Mouse (Mus musculus): ENCODE results near the gene Wnt11. TPM values are rescaled to one million over a fixed set of nuclear protein-coding genes. Genes with fewer than 3 reads are reported as not detected.

Wnt11 gene
- polyA plus RNA-seq, 1 experiment, result 10.1 TPM

- Histone ChIP-seq H3K4me3 (ENCODE audit: insufficient read depth, low read depth, low read length) (no peak overlapping the region), H3K36me3 (ENCODE audit: control insufficient read depth, insufficient read depth, low read length) (no peaks in the 10 kb centered on the region), H3K27ac (ENCODE audit: insufficient read depth, low read depth, low read length) (no peak overlapping the region), H3K27me3 (replicated peaks; ENCODE audit: control insufficient read depth, insufficient read depth, low read length) (no peaks in the 10 kb centered on the region), H3K4me1 (ENCODE audit: control insufficient read depth, insufficient read depth, low read length) (no peaks in the 10 kb centered on the region)
- no peak for TF ChIP-seq POLR2A (IDR thresholded peaks at IDR 0.05; ENCODE audit: low read depth, low read length)
- DNase-seq, result peak; percentile 67
- 78% methylated on average over 3 of the region's 3 CpGs for WGBS
These were observed 28.0 kb upstream of the Wnt11 start for GRCm38 (mm10) chr7:98806961-98807360.

DNA sequence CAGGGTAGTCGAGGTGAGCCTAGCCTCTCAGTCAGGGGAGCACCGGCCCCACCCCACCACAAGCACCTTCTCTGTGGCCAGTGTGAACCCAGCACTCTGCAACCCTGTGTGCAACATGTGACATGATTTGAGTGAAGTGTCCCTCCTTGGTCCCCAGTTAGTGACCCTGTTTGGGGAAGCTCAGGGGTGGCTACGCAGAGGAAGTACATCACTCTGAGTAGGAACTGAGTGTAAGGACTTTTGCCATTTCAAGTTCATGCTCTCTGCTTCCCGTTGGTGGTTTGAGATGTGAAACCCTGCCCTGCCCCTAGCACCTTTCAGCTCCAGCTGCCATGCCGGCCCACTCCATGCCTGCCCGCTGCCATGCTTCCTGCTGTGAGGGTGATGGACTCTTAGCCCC, 25.5 kb upstream of the Wnt11 start:
- H3K4me1 ChIP-seq (ENCODE audit: control insufficient read depth, insufficient read depth, low read length), result no peaks in the 10 kb centered on the region
- H3K36me3 ChIP-seq (ENCODE audit: control insufficient read depth, insufficient read depth, low read length), result no peaks in the 10 kb centered on the region
- no peak for DNase-seq
- 85% methylated on average over 6 of the region's 6 CpGs for WGBS
- H3K4me3 ChIP-seq (ENCODE audit: insufficient read depth, low read depth, low read length), result no peak overlapping the region
- no peak overlapping the region for H3K27ac ChIP-seq (ENCODE audit: insufficient read depth, low read depth, low read length)
- TF ChIP-seq CTCF (conservative IDR thresholded peaks at IDR 0.05; ENCODE audit: insufficient read depth, insufficient read length, low read depth, low read length) (no peak), POLR2A (IDR thresholded peaks at IDR 0.05; ENCODE audit: low read depth, low read length) (no peak)
- H3K27me3 ChIP-seq (replicated peaks; ENCODE audit: control insufficient read depth, insufficient read depth, low read length), result no peaks in the 10 kb centered on the region

- Histone ChIP-seq H3K4me3 (ENCODE audit: insufficient read depth, low read depth, low read length) (no peak overlapping the region), H3K36me3 (ENCODE audit: control insufficient read depth, insufficient read depth, low read length) (no peaks in the 10 kb centered on the region), H3K27me3 (replicated peaks; ENCODE audit: control insufficient read depth, insufficient read depth, low read length) (no peaks in the 10 kb centered on the region), H3K4me1 (ENCODE audit: control insufficient read depth, insufficient read depth, low read length) (no peaks in the 10 kb centered on the region), H3K27ac (ENCODE audit: insufficient read depth, low read depth, low read length) (no peak overlapping the region)
- 80% methylated on average over 2 of the region's 2 CpGs for WGBS
- TF ChIP-seq CTCF (conservative IDR thresholded peaks at IDR 0.05; ENCODE audit: insufficient read depth, insufficient read length, low read depth, low read length), result no peak
- TF ChIP-seq POLR2A (IDR thresholded peaks at IDR 0.05; ENCODE audit: low read depth, low read length), result no peak
- DNase-seq, result no peak
These were observed 24.3 kb upstream of the Wnt11 start for GRCm38 (mm10) chr7:98810619-98811018.

GRCm38 (mm10) chr7:98820501-98820900, 14.4 kb upstream of the Wnt11 start:
- DNase-seq, result no peak
- H3K36me3 ChIP-seq (ENCODE audit: control insufficient read depth, insufficient read depth, low read length), result no peaks in the 10 kb centered on the region
- 95% methylated on average over 1 of the region's 1 CpGs for WGBS
- H3K4me3 ChIP-seq (ENCODE audit: insufficient read depth, low read depth, low read length), result no peak overlapping the region
- H3K27me3 ChIP-seq (replicated peaks; ENCODE audit: control insufficient read depth, insufficient read depth, low read length), result no peaks in the 10 kb centered on the region
- H3K4me1 ChIP-seq (ENCODE audit: control insufficient read depth, insufficient read depth, low read length), result no peaks in the 10 kb centered on the region
- no peak for TF ChIP-seq CTCF (conservative IDR thresholded peaks at IDR 0.05; ENCODE audit: insufficient read depth, insufficient read length, low read depth, low read length)
- no peak for TF ChIP-seq POLR2A (IDR thresholded peaks at IDR 0.05; ENCODE audit: low read depth, low read length)
- H3K27ac ChIP-seq (ENCODE audit: insufficient read depth, low read depth, low read length), result no peak overlapping the region

DNA sequence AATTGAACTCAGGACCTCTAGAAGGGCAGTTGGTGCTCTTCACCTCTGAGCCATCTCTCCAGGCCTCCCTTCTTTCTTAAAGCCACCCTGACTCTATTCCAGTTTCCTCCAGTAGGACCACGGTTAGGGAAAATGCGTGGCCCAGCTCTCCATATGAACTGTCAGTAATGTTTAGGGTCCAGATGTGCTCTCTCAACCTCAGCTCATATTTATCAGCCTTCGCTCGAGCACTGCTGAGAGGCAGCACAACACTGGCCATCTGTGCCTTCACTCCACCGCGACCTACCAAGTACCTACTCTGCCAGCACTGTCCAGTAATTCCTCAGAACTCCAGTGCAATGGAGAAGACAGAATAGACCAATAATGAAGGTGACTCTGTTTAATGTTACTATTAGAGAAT, 12.0 kb upstream of the Wnt11 start:
- TF ChIP-seq CTCF (conservative IDR thresholded peaks at IDR 0.05; ENCODE audit: insufficient read depth, insufficient read length, low read depth, low read length) (no peak), POLR2A (IDR thresholded peaks at IDR 0.05; ENCODE audit: low read depth, low read length) (no peak)
- Histone ChIP-seq H3K36me3 (ENCODE audit: control insufficient read depth, insufficient read depth, low read length) (no peaks in the 10 kb centered on the region), H3K4me3 (ENCODE audit: insufficient read depth, low read depth, low read length) (no peak overlapping the region), H3K27me3 (replicated peaks; ENCODE audit: control insufficient read depth, insufficient read depth, low read length) (no peaks in the 10 kb centered on the region), H3K4me1 (ENCODE audit: control insufficient read depth, insufficient read depth, low read length) (no peaks in the 10 kb centered on the region), H3K27ac (ENCODE audit: insufficient read depth, low read depth, low read length) (no peak overlapping the region)
- DNase-seq, result no peak
- WGBS, result 89% methylated on average over 6 of the region's 6 CpGs

DNA sequence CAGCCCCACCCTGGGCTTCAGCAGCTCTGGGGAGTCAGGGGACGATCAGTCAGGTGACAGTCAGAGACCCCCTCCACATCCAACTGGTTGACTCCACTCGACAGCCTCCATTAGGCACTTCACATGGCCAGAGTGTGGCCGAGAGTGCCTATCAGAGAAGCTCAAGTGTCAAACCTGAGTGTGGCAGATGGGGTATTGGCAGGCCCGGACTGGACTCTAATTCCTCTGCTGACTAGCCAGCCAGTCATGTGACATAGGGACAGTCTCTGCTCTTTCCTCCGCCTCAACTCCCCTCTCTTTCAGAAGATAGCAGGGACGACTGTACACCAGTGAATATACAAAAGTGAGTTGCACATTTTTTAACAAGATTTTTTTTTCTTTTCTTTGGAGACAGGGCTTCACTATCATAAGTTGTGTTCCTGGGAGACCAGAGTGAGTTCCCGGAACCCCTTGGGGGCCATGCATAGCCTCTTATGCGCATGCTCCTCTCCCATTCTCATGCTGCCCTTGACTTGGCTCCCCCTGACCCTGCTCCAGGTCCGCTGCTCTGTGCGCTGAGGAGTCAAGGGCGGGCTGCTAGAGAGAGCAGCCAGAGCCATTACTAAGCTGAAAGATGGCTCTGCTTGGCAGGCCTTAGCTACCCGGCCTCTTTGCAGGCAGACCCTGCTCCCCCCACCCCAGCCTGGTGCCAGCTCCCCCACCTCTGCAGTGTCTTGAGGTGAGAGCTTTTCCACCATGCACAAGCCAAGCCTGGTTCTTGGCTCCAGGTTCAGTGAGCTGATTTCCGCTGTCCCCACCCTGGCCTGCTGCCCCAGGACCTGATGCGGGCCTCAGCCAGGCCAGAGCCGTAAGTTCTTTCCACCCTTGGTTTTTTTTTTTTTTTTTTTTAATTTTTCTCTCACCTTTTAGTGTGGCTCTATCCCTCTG, 10.8 kb upstream of the Wnt11 start:
- no peaks in the 10 kb centered on the region for H3K36me3 ChIP-seq (ENCODE audit: control insufficient read depth, insufficient read depth, low read length)
- DNase-seq, result no peak
- TF ChIP-seq CTCF (conservative IDR thresholded peaks at IDR 0.05; ENCODE audit: insufficient read depth, insufficient read length, low read depth, low read length), result no peak
- TF ChIP-seq POLR2A (IDR thresholded peaks at IDR 0.05; ENCODE audit: low read depth, low read length), result no peak
- no peak overlapping the region for H3K4me3 ChIP-seq (ENCODE audit: insufficient read depth, low read depth, low read length)
- WGBS, result 78% methylated on average over 15 of the region's 15 CpGs
- no peaks in the 10 kb centered on the region for H3K27me3 ChIP-seq (replicated peaks; ENCODE audit: control insufficient read depth, insufficient read depth, low read length)
- H3K4me1 ChIP-seq (ENCODE audit: control insufficient read depth, insufficient read depth, low read length), result no peaks in the 10 kb centered on the region
- no peak overlapping the region for H3K27ac ChIP-seq (ENCODE audit: insufficient read depth, low read depth, low read length)

- no peak for TF ChIP-seq POLR2A (IDR thresholded peaks at IDR 0.05; ENCODE audit: low read depth, low read length)
- TF ChIP-seq CTCF (conservative IDR thresholded peaks at IDR 0.05; ENCODE audit: insufficient read depth, insufficient read length, low read depth, low read length), result no peak
- Histone ChIP-seq H3K4me3 (ENCODE audit: insufficient read depth, low read depth, low read length) (no peak overlapping the region), H3K27ac (ENCODE audit: insufficient read depth, low read depth, low read length) (no peak overlapping the region), H3K4me1 (ENCODE audit: control insufficient read depth, insufficient read depth, low read length) (no peaks in the 10 kb centered on the region), H3K27me3 (replicated peaks; ENCODE audit: control insufficient read depth, insufficient read depth, low read length) (no peaks in the 10 kb centered on the region), H3K36me3 (ENCODE audit: control insufficient read depth, insufficient read depth, low read length) (no peaks in the 10 kb centered on the region)
- no peak for DNase-seq
- WGBS, result 77% methylated on average over 3 of the region's 3 CpGs
These were observed 6.9 kb upstream of the Wnt11 start for GRCm38 (mm10) chr7:98828052-98828451.

Measured in kidney, adult 2 months (tissue).